Mouse (Mus musculus) heart, embryonic 15.5 days (tissue): ENCODE measurements around the gene Iffo1. TPM values are rescaled to one million over a fixed set of nuclear protein-coding genes. Genes with fewer than 3 reads are reported as not detected.

Source experiments
- ATAC-seq: fragments of 200-750 bp; cut with Nextera tagmentation; replicated peaks from 2 replicates; pipeline ENCODE4 v1.8.0; 2017; ENCODE audit warnings: low read depth, moderate TSS enrichment; ENCODE audit not compliant: insufficient number of reproducible peaks, insufficient read depth, low FRiP score
- H3K27ac ChIP-seq: fragments of 300-500 bp; sonication (generic); 2 replicates; pipeline ENCODE4 v1.5.1; 2015; ENCODE audit warnings: mild to moderate bottlenecking, inconsistent platforms
- H3K27me3 ChIP-seq: fragments of 300-500 bp; sonication (generic); 2 replicates; pipeline ENCODE4 v1.6.1; 2015; ENCODE audit warnings: inconsistent platforms
- H3K36me3 ChIP-seq: fragments of 300-500 bp; sonication (generic); 2 replicates; pipeline ENCODE4 v1.6.1; 2015; ENCODE audit warnings: mild to moderate bottlenecking, inconsistent platforms
- H3K4me1 ChIP-seq: fragments of 300-500 bp; sonication (generic); replicated peaks from 2 replicates; pipeline ENCODE4 v1.6.1; 2015; ENCODE audit warnings: inconsistent platforms
- H3K4me2 ChIP-seq: fragments of 300-500 bp; sonication (generic); 2 replicates; pipeline ENCODE4 v1.6.1; 2015; ENCODE audit warnings: inconsistent platforms, mild to moderate bottlenecking, moderate library complexity
- H3K4me3 ChIP-seq: fragments of 300-500 bp; sonication (generic); 2 replicates; pipeline ENCODE4 v1.5.1; 2015; ENCODE audit warnings: mild to moderate bottlenecking, inconsistent platforms
- H3K9ac ChIP-seq: fragments of 300-500 bp; sonication (generic); 2 replicates; pipeline ENCODE4 v1.6.1; 2015; ENCODE audit warnings: mild to moderate bottlenecking, inconsistent platforms
- H3K9me3 ChIP-seq: fragments of 300-500 bp; sonication (generic); replicated peaks from 2 replicates; pipeline ENCODE4 v1.6.1; 2016; ENCODE audit warnings: inconsistent platforms
- WGBS: fragments of 180-500 bp; shearing (Covaris S2); methylation state at CpG from one replicate; pipeline ENCODE4 v1.1.7; 2015; ENCODE audit warnings: mixed read lengths; 5-methylcytosine and 5-hydroxymethylcytosine counted together
- polyA plus RNA-seq: library from polyadenylated mRNA; unstranded; fragments of >200 nt; fragmentation: Nextera tagmentation; extraction: Ambion mirVana; gene quantifications from 2 replicates; pipeline ENCODE4 v1.2.1, GENCODE M21; 2015

Iffo1 gene
- polyA plus RNA-seq, 1 experiment from 2014 or later = 9.7 TPM

DNA sequence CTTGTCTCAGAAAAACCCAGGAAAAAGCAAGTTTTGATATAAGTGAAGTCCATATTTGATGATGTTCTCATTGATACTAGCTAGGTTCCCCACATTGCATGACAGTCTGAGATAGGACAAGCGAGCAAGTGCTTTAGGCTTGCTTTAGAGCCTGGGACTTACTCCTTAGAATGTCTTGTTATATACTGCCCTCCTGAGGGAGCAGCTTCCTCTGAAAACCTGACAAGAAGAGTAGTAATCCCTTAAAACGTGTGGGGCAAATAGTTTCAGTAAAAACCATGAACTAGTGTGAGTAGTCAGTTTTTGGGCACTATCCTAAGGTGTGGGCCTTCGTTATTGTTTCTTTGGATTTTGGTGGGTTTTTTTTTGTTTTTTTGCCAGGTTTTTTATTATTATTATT, 1.9 kb upstream of the Iffo1 start:
- Histone ChIP-seq H3K4me3 (no peak overlapping the region), H3K9me3 (no peaks in the 10 kb centered on the region), H3K36me3 (peaks cover 50% of the 10 kb centered on the region), H3K27ac (no peak overlapping the region), H3K4me2 (no peak overlapping the region), H3K9ac (no peak overlapping the region), H3K4me1 (peaks cover 34% of the 10 kb centered on the region), H3K27me3 (no peaks in the 10 kb centered on the region)
- 74% methylated on average over 3 of the region's 3 CpGs for WGBS
- no peak for ATAC-seq

GRCm38 (mm10) chr6:125143904-125144303, 1.1 kb upstream of the Iffo1 start:
- H3K4me3 ChIP-seq = no peak overlapping the region
- ATAC-seq = no peak
- H3K4me1 ChIP-seq = peaks cover 42% of the 10 kb centered on the region
- H3K4me2 ChIP-seq = no peak overlapping the region
- no peak overlapping the region for H3K27ac ChIP-seq
- H3K27me3 ChIP-seq = no peaks in the 10 kb centered on the region
- no peak overlapping the region for H3K9ac ChIP-seq
- peaks cover 43% of the 10 kb centered on the region for H3K36me3 ChIP-seq
- no peaks in the 10 kb centered on the region for H3K9me3 ChIP-seq
- WGBS = 81% methylated on average over 9 of the region's 9 CpGs

- Histone ChIP-seq H3K27ac (peak overlapping the region; percentile 95), H3K27me3 (no peaks in the 10 kb centered on the region), H3K9me3 (no peaks in the 10 kb centered on the region), H3K9ac (peak overlapping the region; percentile 81), H3K36me3 (peaks cover 27% of the 10 kb centered on the region), H3K4me1 (peaks cover 56% of the 10 kb centered on the region), H3K4me2 (peak overlapping the region; percentile 75), H3K4me3 (peak overlapping the region; percentile 74)
- peak; percentile 23; the same call in 1 of the 2 replicates for ATAC-seq
- WGBS = 2% methylated on average over 35 of the region's 35 CpGs
These were observed 474 bp downstream of the Iffo1 start for GRCm38 (mm10) chr6:125145479-125145951.

DNA sequence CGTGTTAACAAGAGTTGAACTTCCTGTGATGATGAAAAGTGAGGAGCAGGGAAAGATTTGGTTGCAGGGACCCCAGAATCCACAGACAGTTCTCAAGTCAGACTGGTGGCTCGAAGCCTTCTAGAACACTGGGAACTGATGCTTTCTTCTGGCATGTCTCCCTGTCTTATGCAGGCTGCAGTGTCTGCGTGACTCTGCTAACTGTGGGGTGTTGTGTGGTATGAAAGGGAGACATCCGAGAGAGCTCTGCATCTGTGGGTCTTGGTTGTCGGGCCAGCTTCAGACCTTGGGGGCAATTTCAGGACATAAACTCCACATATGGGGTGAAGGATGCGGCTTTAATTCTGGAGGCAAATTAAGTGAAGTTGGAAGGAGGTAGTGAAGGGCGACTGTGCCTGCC, 1.1 kb downstream of the Iffo1 start:
- Histone ChIP-seq H3K27ac (peak overlapping the region; percentile 95), H3K4me2 (peak overlapping the region; percentile 75), H3K27me3 (no peaks in the 10 kb centered on the region), H3K4me1 (peaks cover 57% of the 10 kb centered on the region), H3K36me3 (peaks cover 20% of the 10 kb centered on the region), H3K4me3 (peak overlapping the region; percentile 74), H3K9me3 (no peaks in the 10 kb centered on the region), H3K9ac (peak overlapping the region; percentile 81)
- 42% methylated on average over 7 of the region's 7 CpGs for WGBS
- ATAC-seq = no peak

DNA sequence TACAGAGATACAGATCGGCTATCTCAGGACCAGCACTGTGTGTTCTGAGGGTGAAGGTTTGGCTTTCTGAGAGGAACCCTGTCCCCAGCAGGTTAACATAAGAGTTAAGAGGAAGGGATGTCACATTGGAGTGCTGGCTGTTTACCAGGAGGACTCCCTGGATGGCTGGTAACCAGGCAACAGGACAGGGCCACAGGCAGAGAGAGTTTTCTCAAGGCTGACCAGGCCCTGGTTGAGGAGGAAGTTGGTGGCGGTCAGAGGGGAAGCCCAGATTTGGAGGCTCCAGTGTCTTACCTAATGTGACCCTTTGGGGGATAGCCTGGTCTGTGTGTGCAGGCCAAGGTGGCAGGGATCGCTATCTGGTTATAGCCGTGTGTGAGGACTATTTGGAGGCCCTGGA, 1.8 kb downstream of the Iffo1 start:
- WGBS = 47% methylated on average over 4 of the region's 4 CpGs
- peak overlapping the region; percentile 75 for H3K4me2 ChIP-seq
- peak overlapping the region; percentile 74 for H3K4me3 ChIP-seq
- no peak for ATAC-seq
- peaks cover 57% of the 10 kb centered on the region for H3K4me1 ChIP-seq
- H3K27me3 ChIP-seq = no peaks in the 10 kb centered on the region
- H3K9me3 ChIP-seq = no peaks in the 10 kb centered on the region
- peak overlapping the region; percentile 46 for H3K9ac ChIP-seq
- H3K36me3 ChIP-seq = peaks cover 17% of the 10 kb centered on the region
- peak overlapping the region; percentile 95 for H3K27ac ChIP-seq

GRCm38 (mm10) chr6:125147329-125147728, 2.3 kb downstream of the Iffo1 start:
- H3K4me1 ChIP-seq = peaks cover 57% of the 10 kb centered on the region
- peaks cover 19% of the 10 kb centered on the region; the same call in 1 of the 2 replicates for H3K36me3 ChIP-seq
- peak overlapping the region; percentile 74 for H3K4me3 ChIP-seq
- no peaks in the 10 kb centered on the region for H3K27me3 ChIP-seq
- peak overlapping the region; percentile 95 for H3K27ac ChIP-seq
- ATAC-seq = no peak
- WGBS = 49% methylated on average over 10 of the region's 10 CpGs
- peak overlapping the region; percentile 75 for H3K4me2 ChIP-seq
- H3K9ac ChIP-seq = peak overlapping the region; percentile 46
- H3K9me3 ChIP-seq = no peaks in the 10 kb centered on the region

DNA sequence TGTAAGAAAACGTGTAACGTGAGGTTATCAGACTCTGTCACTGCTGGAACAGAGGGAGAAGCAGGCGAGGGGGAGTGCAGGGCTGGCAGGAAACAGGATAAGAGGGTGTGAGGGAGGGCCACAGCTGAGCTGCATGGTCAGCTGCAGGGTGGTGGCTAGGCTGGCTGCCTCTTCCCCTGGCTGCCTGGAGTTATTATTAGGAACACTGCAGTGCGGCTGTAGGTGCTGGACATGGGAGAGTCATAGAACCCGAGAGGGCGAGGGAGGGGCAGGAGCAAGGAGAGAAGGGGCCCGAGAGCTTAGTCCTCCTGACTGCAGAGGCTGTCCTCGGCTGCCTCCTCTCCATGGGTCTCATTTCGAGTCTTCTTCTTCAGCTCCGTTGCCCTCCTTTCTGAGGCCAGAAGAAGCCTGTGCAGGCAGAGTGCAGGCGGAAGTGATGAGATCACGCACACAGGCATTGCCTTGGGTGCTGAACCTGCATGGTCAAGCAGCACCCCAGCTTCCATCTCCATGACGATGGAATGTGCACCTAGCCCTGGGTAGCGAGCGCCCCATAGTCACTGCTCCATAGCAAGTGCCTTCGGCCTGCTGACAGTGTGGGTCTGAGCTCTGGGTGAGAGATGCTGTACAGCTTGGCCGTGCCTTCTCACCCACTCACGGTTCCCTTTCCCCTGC, 3.3 kb downstream of the Iffo1 start:
- Histone ChIP-seq H3K4me1 (peaks cover 57% of the 10 kb centered on the region), H3K36me3 (peaks cover 22% of the 10 kb centered on the region; the same call in 1 of the 2 replicates), H3K27me3 (no peaks in the 10 kb centered on the region), H3K9ac (peak overlapping the region; percentile 46), H3K27ac (peak overlapping the region; percentile 95), H3K4me3 (peak overlapping the region; percentile 74), H3K4me2 (peak overlapping the region; percentile 75), H3K9me3 (no peaks in the 10 kb centered on the region)
- ATAC-seq = peak; percentile 81
- 23% methylated on average over 18 of the region's 18 CpGs for WGBS

DNA sequence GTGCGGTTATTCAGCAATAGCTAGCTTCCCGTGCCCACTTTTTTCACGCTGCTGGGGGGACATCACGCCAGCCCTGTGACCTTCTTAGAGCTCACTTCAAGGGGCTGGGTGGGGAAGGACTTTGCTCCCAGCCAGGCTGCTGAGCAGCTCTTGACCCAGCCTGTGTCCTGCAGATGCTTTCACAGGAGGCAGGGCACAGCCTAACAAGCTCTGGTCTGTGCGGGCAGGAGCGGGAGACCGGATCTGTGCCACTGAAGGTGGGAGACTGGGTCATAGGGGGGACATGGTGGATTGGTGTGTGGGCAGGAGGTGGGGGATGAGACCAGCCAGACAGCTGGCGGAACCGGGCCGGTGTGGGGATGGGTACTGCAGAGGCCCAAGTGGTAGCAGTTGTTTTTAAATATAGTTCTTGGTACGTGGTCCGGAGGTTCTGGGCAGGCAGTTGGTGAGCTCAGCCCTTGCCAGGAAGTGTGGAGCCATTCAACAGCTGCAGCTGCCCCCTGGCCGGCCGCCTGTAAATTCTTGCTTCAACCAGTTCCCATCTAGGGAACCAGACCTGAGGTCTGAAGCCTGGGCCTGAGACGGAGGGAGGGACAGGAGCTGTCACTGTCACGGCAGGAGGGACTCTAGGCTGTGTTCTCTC, 4.0 kb downstream of the Iffo1 start:
- H3K36me3 ChIP-seq = peaks cover 21% of the 10 kb centered on the region; the same call in 1 of the 2 replicates
- no peaks in the 10 kb centered on the region for H3K9me3 ChIP-seq
- H3K27me3 ChIP-seq = no peaks in the 10 kb centered on the region
- peak overlapping the region; percentile 75 for H3K4me2 ChIP-seq
- WGBS = 46% methylated on average over 16 of the region's 16 CpGs
- ATAC-seq = no peak
- H3K9ac ChIP-seq = peak overlapping the region; percentile 46
- peaks cover 57% of the 10 kb centered on the region for H3K4me1 ChIP-seq
- H3K4me3 ChIP-seq = peak overlapping the region; percentile 74
- peak overlapping the region; percentile 95 for H3K27ac ChIP-seq

DNA sequence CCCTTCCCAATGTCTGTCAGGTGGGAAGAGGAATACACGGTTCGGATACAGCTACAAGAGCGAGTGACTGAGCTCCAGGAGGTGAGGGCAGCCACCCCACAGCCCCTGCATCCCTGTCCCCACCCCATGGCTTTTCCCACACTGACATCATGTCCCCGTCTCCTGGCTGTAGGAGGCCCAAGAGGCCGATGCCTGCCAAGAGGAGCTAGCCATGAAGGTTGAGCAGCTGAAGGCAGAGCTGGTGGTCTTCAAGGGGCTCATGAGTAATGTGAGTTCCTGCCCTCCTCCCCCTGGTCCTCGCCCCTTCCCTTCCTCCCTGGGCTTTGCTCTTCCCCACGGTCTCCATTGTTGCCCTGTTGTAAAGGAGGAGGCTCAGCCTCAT, 4.5 kb downstream of the Iffo1 start:
- WGBS = 56% methylated on average over 7 of the region's 7 CpGs
- Histone ChIP-seq H3K27ac (peak overlapping the region; percentile 95), H3K4me1 (peaks cover 54% of the 10 kb centered on the region), H3K9me3 (no peaks in the 10 kb centered on the region), H3K36me3 (peaks cover 21% of the 10 kb centered on the region; the same call in 1 of the 2 replicates), H3K9ac (peak overlapping the region; percentile 46), H3K4me2 (peak overlapping the region; percentile 75), H3K27me3 (no peaks in the 10 kb centered on the region), H3K4me3 (0 out of 2 replicates have a peak overlapping the region, but pooled peaks have one; percentile 74)
- ATAC-seq = no peak

GRCm38 (mm10) chr6:125152212-125153017, 7.4 kb downstream of the Iffo1 start:
- no peak for ATAC-seq
- 72% methylated on average over 22 of the region's 22 CpGs for WGBS
- no peak overlapping the region for H3K4me2 ChIP-seq
- H3K27ac ChIP-seq = no peak overlapping the region
- H3K4me1 ChIP-seq = peaks cover 30% of the 10 kb centered on the region
- no peak overlapping the region for H3K9ac ChIP-seq
- peaks cover 25% of the 10 kb centered on the region; the same call in 1 of the 2 replicates for H3K36me3 ChIP-seq
- H3K9me3 ChIP-seq = no peaks in the 10 kb centered on the region
- H3K27me3 ChIP-seq = no peaks in the 10 kb centered on the region
- H3K4me3 ChIP-seq = no peak overlapping the region

DNA sequence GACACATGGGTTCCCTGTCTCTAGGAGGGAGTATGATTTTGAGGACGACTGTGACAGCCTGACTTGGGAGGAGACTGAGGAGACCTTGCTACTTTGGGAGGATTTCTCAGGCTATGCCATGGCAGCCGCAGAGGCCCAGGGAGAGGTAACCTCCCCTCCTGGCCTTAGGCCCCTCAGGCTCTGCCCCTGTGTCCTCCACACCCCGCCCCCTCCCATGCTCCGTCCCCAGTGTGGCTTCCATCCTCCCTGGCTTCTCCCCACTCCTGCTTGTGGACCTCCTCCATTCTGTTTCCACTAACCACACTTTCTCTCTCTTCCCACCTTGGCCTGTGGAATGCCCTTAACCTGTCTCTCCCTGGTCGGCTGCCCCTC, 8.0 kb downstream of the Iffo1 start:
- H3K27me3 ChIP-seq = no peaks in the 10 kb centered on the region
- H3K4me2 ChIP-seq = no peak overlapping the region
- peaks cover 24% of the 10 kb centered on the region for H3K4me1 ChIP-seq
- H3K9me3 ChIP-seq = no peaks in the 10 kb centered on the region
- H3K36me3 ChIP-seq = peaks cover 25% of the 10 kb centered on the region; the same call in 1 of the 2 replicates
- H3K27ac ChIP-seq = no peak overlapping the region
- WGBS = 82% methylated on average over 5 of the region's 5 CpGs
- no peak overlapping the region for H3K9ac ChIP-seq
- H3K4me3 ChIP-seq = no peak overlapping the region
- ATAC-seq = no peak
